Mouse (Mus musculus): ENCODE measurements around the gene Ski.
"Not testable (repeated sequence)": the region's sequence is repeated elsewhere in the genome, so short reads cannot be mapped to it uniquely, and the experiment has no call there.

The Ski gene

GRCm38 (mm10) chr4:155222552-155222840 lies at the start of gene Ski:
Ski (minus strand) TSS chr4:155222592.
- DNase-seq = no peak

GRCm38 (mm10) chr4:155268382-155268781 lies 46.0 kb upstream of the Ski start:
- DNase-seq = peak; percentile 78

DNA sequence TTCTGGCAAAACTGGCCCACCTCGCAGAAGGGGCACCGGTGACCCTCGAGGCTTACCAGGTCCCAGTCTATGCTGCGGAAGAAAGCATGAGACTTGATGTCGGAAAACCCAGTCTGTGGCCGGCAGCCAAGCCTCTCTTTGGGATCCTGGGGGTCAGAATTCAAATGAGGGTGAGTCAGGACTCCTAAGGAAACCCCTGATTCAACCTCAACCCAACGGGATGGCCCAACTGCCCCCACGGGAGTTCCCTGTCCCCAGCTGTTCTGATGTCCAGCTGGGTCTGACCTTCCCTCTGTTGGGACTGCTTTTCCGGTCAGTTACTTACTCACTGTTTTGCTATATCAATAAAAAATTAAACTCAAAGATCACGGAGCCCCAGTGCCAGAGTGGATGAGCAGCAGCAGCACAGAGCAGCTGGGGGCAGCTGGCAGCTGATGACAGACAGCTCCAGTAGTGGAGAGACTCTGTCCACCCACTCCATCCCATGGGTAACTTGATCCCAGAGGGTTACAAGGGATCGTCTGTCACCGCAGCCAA lies 45.3 kb upstream of the Ski start:
- DNase-seq = peak; percentile 22

DNA sequence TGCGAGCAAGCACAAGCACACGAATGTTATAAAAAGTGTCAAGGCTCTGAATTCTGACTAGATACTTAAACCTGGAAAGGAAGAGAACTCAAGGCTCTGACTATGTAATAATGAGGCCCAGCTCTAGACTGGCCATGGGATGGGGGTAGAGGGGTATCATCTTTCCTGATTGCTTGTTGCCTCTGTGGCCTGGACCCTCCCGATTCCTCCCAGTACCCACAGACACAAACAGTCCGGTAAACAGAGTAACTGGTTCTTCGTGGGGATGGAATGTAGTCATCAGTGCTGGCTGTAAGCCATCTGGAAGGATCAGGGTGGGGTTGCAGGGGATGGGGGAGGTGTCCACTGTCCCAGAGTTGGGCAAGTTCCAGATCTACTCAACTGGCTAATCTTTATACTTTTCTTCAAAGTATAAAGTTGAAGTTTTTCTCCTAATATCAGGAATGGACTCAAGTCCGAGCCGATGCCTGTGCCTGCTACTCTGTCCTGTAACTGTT lies 44.7 kb upstream of the Ski start:
- DNase-seq = peak; percentile 7

DNA sequence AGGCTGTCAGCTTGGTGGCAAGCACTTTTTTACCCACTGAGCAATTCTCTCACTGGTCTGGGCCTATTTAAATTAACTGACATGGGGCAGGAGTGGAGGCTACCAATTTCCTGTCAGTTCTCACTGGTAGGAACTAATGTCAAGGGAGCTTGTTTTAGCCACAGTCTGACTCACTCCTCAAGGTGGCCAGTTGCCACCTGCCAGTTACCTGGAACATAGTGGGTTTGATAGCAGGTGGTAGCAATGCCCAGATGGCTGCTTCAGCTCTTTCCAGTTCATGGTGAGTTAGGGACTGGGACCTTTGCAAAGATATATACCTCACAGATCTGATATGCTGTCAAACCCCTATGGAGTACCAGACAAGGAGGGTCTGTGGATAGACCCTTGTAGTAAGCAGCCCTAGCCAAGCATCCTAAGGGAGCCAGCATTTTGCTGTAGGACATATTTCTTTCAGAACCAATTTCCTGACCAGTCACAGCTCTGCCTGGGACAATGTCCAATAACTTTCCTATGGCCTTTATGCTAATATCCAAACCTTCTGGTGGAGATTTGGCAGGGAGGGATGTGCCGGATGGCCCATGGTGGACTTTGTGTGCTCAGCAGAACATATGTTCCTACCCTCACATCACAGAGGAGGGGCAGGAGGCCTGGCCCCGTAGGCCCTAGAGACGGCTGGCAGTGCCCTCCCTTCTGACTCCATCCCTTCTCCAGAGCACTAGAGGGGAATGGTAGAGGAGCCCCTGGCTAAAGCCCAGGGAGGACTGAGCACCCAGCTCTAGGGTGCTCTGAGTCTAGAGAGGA lies 42.3 kb upstream of the Ski start:
- no peak for DNase-seq

GRCm38 (mm10) chr4:155252253-155252652 lies 29.9 kb upstream of the Ski start:
- no peak for DNase-seq

DNA sequence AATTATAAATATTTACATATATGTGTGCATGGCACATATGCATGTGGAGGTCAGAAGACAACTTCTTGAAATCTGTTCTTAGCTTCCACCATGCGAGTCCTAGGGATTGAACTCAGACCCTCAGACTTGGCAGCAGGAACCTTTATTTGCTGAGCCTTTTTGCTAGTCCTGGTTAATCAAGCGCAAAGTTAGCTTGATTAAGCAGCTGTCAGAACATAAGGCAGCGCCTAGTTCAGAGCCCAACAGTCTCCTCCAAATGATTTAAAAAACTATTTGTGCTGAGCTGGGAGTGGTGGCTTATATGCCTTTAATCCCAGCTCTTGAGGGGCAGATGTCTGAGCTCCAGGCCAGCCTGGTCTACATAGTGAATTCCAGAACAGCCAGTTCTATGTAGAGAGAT lies 28.8 kb upstream of the Ski start:
- no peak for DNase-seq

- peak; percentile 66 for DNase-seq
These were observed 28.1 kb upstream of the Ski start for GRCm38 (mm10) chr4:155250361-155251117.

DNA sequence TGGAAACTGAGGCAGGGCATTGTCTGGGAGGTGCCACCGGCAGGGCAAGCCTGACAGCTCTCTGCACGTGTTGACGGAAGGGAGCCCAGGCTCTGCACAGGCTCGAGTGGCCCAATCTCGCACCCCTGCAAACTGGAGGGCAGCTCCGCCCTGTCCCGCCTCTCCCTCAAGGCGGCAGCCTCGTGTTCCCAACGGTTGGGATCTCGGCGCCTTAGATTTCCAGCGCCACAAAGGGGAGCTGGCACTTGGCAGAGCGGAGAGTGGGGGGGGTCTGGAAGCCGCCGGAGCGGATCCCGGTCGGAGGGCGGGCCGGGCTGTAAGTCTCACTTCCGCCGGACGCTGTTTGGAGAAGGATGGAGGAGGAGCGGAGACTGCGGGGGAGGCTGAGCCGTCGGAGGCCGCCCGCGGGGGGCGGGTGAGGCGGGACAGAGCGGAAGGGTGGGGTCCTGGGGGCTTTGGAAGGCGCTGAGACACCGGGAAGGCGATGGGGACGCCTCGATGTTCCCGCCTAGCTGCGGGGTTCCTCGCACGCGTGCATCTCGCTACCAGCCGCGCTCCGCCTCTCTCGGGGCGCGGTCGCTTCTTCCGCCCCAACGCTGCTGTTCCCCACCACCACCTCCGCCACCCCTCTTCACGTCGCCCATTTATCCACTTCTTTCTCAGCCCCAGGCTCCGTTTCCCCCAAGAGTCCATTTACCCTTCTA lies 27.4 kb upstream of the Ski start, which contains the start of gene Faap20:
Gene Faap20, plus strand, starts transcription at position 155 of the 704 bp plus-strand sequence.
- DNase-seq = peak; percentile 89

GRCm38 (mm10) chr4:155249257-155249647 lies 26.9 kb upstream of the Ski start:
- DNase-seq = peak; percentile 97

GRCm38 (mm10) chr4:155248054-155248453 lies 25.7 kb upstream of the Ski start:
- not testable (repeated sequence) for DNase-seq

GRCm38 (mm10) chr4:155246691-155247105 lies 24.3 kb upstream of the Ski start:
- DNase-seq = peak; percentile 33

DNA sequence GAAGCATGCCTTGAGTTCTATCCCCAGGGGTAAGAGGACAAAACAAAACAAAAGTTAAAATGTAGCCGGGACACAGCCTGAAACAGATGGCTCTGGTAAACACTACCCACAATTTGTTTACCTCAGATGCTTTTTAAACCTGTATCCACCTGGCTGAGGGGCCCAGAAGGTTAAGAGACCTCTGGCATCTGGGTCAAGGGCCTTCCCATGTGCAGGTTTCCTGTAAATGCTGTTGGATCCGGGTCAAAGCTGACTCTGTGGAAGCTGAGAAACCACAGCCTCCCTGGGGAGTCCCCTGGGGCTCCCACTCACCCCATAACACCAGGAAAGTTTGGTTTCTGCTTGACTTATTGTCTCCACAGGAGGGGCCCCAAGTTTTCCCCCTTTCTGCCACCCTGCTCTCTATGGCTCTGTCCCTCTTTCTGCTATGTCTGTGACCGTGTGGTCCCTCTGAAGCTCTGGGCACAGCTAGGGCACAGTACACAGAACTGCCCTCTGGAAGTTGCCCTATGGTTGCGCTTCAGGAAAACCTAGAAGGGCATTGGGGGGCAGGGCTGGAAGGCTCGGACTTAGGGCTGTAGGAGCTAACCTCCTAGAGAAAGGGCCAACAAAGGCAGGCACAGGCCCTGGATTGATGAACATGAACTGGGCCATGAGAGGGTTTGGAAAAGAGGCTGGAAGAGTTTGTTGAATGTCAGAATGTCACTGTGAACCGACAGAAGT lies 23.5 kb upstream of the Ski start:
- peak; percentile 68 for DNase-seq

DNA sequence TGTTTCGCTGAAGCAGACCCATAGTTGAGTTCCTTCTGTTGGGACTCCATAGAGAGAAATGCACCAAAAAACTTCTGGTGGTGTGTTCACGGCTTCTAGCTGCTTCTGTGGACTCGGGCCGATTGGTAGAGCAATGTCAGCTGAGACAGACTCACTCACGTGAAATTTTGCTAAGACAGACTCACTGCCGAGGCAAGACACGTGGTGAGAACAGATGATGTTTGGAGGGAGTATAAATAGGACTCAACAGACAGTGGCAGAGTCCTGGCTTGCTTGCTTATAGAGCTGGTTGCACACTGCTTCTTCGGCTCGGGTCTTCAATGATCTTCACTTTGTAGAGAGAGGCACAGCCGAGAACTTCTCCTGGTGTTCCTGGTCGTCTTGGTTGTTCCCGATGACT lies 20.8 kb upstream of the Ski start:
- no peak for DNase-seq

DNA sequence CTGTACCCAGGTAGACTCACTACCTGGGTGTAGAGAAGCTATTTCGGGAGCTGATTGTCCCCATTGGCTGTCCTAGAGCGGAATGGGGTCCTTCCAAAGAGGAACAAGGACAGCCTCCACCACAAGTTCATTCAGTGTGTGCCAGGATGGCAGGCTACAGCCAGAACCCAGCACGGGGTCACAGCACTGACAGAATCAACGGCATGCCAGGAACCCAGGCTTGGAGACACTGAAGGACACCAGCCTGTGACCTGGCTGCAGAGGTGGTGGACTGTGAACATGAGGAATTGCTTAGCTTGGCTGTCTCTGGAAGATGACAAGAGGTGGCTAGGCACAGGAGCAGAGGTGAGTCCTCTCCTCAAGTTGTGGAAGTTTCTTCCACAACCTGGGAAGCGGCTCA lies 19.9 kb upstream of the Ski start:
- DNase-seq = peak; percentile 32

DNA sequence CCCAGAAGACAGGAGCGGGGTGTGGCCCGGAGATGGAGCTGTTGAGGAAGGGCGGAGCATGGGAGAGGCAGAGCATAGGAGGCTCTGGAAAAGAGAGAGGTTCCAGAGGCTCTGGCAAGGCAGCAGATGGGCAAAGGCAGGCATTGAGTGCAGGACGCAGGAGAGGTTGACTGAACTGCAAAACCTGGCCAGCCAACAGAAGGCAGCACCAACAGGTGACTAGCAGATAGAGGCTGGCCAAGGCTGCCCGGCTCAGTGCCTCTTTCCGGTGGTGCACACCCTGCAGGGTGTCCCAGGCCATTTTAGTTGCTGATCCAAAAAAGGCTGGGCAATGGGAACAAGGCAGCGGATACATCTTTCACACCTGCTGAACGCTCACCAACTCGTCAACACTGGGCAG lies 19.4 kb upstream of the Ski start:
- peak; percentile 23 for DNase-seq

- no peak for DNase-seq
These were observed 17.1 kb upstream of the Ski start for GRCm38 (mm10) chr4:155239494-155239893.

DNA sequence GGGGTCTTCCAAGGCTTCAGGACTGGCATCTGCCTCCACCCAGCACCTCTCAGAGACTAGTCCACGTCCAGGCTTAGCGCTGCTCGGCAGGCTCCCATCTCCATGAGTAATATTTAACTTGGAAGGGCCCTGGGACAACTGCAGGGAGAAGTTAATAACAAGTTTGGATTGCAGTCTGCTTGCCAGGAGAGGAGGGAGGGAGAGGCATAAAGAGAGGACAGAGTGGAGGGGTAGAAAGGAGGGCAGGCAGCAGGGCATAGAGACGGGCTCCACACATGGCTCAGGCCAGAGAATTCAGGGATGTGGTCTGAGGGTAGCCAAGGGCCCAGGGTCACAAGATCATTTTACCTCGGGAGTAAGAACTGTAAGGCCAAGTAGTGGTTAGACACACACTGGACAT lies 15.9 kb upstream of the Ski start:
- DNase-seq = peak; percentile 74

DNA sequence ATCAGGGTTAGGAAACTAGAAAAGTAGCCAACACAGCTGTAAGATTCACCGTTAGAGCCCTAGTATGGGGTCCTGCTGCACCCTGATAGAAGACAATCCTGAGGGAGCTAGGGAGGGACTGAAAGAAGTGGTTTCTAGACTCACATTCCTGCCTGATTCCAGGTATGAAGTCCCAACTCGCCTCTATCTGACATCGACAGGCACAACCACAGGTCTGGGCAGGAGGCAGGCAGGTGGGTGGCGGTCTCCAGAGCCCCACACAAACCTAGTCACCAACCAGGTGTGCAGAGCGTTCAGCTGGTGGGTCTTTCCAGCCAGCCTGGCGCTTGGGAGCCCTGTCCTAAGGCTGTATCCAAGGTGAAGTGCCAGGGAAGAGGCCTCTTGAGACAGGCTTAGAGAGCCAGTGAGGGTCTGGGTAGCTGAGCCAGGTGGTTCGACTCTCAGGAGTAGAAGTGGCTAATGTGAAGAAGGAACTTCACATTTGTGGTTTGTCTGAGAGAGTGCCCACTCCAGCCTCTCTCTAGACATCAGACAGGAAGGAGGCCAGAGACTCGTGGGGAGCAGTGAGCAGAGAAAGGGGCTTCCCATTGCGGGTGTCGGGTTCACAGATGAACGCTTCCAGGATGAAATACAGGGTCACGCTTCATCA lies 14.5 kb upstream of the Ski start:
- peak; percentile 32 for DNase-seq

GRCm38 (mm10) chr4:155235311-155236119 lies 13.1 kb upstream of the Ski start:
- DNase-seq = peak; percentile 92

Data from kidney, adult 18-20 months (tissue).